ENCODE assay signal across 8 mouse cellular contexts in the genomic region with DNA sequence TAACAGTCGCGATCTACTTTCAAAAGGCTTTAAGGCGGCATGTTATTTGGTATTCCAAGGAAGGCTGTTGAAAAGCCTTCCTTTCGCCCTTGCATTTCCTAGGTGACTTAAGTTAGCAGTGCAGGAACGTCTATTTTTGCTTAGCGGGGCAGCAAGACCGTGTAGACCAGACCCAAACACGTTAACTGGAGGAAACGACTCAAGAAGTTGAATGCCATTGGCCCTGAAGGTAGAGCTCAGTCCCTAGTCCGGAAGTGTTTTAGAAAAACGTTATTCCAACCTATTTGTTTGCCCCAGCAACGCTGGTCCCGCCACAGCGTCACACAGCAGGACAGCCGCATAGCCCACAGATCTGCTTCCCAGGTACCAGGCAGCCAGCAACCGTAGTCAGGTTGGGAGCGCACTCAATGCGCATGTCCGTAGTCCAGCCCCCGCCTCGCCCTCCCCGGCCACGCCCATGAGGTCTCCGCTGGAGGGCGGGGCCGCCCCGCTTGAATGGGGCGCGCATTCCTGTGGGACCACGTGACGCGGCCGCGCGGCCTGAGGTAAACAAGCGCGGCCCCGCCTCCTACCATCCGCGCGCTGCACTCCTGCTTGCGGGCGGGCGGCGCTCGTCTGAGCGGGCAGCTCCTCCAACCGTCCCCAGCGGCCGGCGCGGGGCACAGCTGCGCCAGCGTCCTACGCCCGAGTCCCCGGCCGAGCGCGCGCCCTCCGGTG. TPM values are rescaled to one million over a fixed set of nuclear protein-coding genes. Genes with fewer than 3 reads are reported as not detected.
DNase-seq lines count a peak whose midpoint lies in the region; ATAC-seq lines count a peak whose summit lies in the region.

Gene Otud1 (plus strand): TSS at position 595 of the 717 bp plus-strand sequence.

- H3K9me3 ChIP-seq in hindbrain, embryonic 14.5 days (ENCODE audit: control insufficient read depth, low read length) = no peaks in the 10 kb centered on the region

- peak; percentile 91 for DNase-seq in WW6 (ENCODE audit: low read depth, low spot score)
- peak; percentile 79 to 93 for DNase-seq in cerebellum, postnatal 4 days (ENCODE audit: low spot score in 2 of 2)
- peak; percentile 93 to 95 for DNase-seq in frontal cortex, postnatal 36 days (ENCODE audit: low spot score in 2 of 2)
- peak; percentile 95 for DNase-seq in hindbrain, embryonic 14.5 days (ENCODE audit: low spot score)
- peak; percentile 87 to 94 for DNase-seq in layer of hippocampus, postnatal 25 days (ENCODE audit: extremely low spot score in 1 of 2, low spot score in 1 of 2)
- DNase-seq in lung, postnatal 14 days = peak; percentile 97
- peak; percentile 97 for DNase-seq in ovary, postnatal 36 days (ENCODE audit: low spot score)
- peak; percentile 98 for DNase-seq in thymus, postnatal 14 days

- peak within 1 kb of the TSS; percentile 89 for H3K27ac ChIP-seq in hindbrain, embryonic 14.5 days

- peak within 1 kb of the TSS; percentile 77 for H3K9ac ChIP-seq in hindbrain, embryonic 14.5 days

- peaks cover 10% of the 10 kb centered on the region for H3K4me1 ChIP-seq in hindbrain, embryonic 14.5 days (replicated peaks; ENCODE audit: control insufficient read depth, insufficient read depth, low read length)

- ATAC-seq in hindbrain, embryonic 14.5 days (ENCODE audit: low FRiP score) = peak; percentile 96

- H3K27me3 ChIP-seq in hindbrain, embryonic 14.5 days (ENCODE audit: control insufficient read depth, insufficient read depth, low read length) = peaks cover 26% of the 10 kb centered on the region

- peak within 1 kb of the TSS; percentile 79 for H3K4me2 ChIP-seq in hindbrain, embryonic 14.5 days (replicated peaks)

- under 1% methylated on average over 51 of the region's 62 CpGs for WGBS in hindbrain, embryonic 14.5 days

- H3K4me3 ChIP-seq in hindbrain, embryonic 14.5 days (replicated peaks; ENCODE audit: low read length) = peak within 1 kb of the TSS; percentile 86

- no peaks in the 10 kb centered on the region for H3K36me3 ChIP-seq in hindbrain, embryonic 14.5 days (replicated peaks; ENCODE audit: control insufficient read depth, insufficient read depth)

RNA-seq across cellular contexts. Expression of gene Otud1, which starts in this region (rescaled TPM):
- 2.3 and 2.6 TPM in 2 replicates for polyA plus RNA-seq in hindbrain, embryonic 14.5 days (2014; fragmentation: Nextera tagmentation; extraction: Ambion mirVana)
- total RNA-seq in layer of hippocampus, postnatal 25 days (2021) = 10 to 100 TPM; 12.3 TPM

Comparison
In these comparisons a context has a peak if more than half of its experiments do, and no peak if none do; other contexts are left out.
1. Peak in every context shown above with its lines: DNase-seq, ATAC-seq, H3K4me3 ChIP-seq and H3K27ac ChIP-seq.